19 mouse cellular contexts compared by ENCODE assay signal in genomic region chr19:4265956-4266355, GRCm38 (mm10). TPM values are rescaled to one million over a fixed set of nuclear protein-coding genes. Genes with fewer than 3 reads are reported as not detected.
DNase-seq lines count a peak whose midpoint lies in the region; TF ChIP-seq lines count a peak whose summit lies in the region.
"Had no signal": no experiment of that assay in that cellular context is flagged by ENCODE, and none has a peak within 500 bp of the region (broad histone marks: within the 10 kb centered on the region; RNA-seq: fewer than 3 reads in every experiment).

No protein-coding gene starts in this region.

- no peak overlapping the region for H3K27ac ChIP-seq in layer of hippocampus, adult 2 months
- H3K27ac ChIP-seq: embryonic facial prominence, embryonic 12.5 days; forebrain, embryonic 10.5 days; left cerebral cortex, adult 2 months; limb, embryonic 13.5 days had no signal

- TF ChIP-seq CTCF in layer of hippocampus, adult 2 months (conservative IDR thresholded peaks at IDR 0.05) = peak; percentile 30

- no peak overlapping the region for H3K4me3 ChIP-seq in layer of hippocampus, adult 2 months
- H3K4me3 ChIP-seq: embryonic facial prominence, embryonic 12.5 days; forebrain, embryonic 10.5 days; heart, embryonic 12.5 days; left cerebral cortex, adult 2 months; limb, embryonic 13.5 days; myocyte had no signal

- DNase-seq in cerebellum, adult 9-10 months = peak; percentile 24
- DNase-seq in cerebellum, postnatal 36 days = no peak
- DNase-seq in layer of hippocampus, adult 2 months (ENCODE audit: low spot score in 2 of 2) = no peak
- DNase-seq in layer of hippocampus, adult 18-20 months (ENCODE audit: low spot score in 2 of 2) = no peak
- peak; percentile 59 for DNase-seq in thymus, postnatal 14 days
- no peak for DNase-seq in thymus, adult 18-20 months
- peak; percentile 42 for DNase-seq in thymus, postnatal 4 days
- no peak for DNase-seq in adipocyte (ENCODE audit: low spot score)
- DNase-seq: cerebellum, adult 8-10 months; kidney, postnatal 25 days; lung, adult 18-20 months; right cerebral cortex, postnatal 14 days had no signal

RNA-seq across cellular contexts. Expression of gene Ssh3, which starts 3.0 kb away (rescaled TPM):
- 10 to 100 TPM; 57.5 to 58.7 TPM for total RNA-seq in layer of hippocampus, adult 2 months (2021)
- total RNA-seq in layer of hippocampus, adult 18-20 months (2021) = 10 to 100 TPM; 49.5 to 49.6 TPM

RNA-seq across cellular contexts. Expression of gene Ankrd13d, which starts 17.0 kb away (rescaled TPM):
- 10 to 100 TPM; 63.4 to 70.7 TPM for total RNA-seq in layer of hippocampus, adult 2 months (2021)
- total RNA-seq in layer of hippocampus, adult 18-20 months (2021) = 10 to 100 TPM; 58.5 to 59.2 TPM

RNA-seq across cellular contexts. Expression of gene Pold4, which starts 34.3 kb away (rescaled TPM):
- total RNA-seq in layer of hippocampus, adult 2 months (2021) = 10 to 100 TPM; 16.7 to 18.2 TPM
- total RNA-seq in layer of hippocampus, adult 18-20 months (2021) = 10 to 100 TPM; 14.4 to 16.5 TPM

RNA-seq across cellular contexts. Expression of gene Grk2, which starts 40.1 kb away (rescaled TPM):
- total RNA-seq in layer of hippocampus, adult 2 months (2021) = 100 to 1,000 TPM; 181 to 201 TPM
- total RNA-seq in layer of hippocampus, adult 18-20 months (2021) = 100 to 1,000 TPM; 184 to 192 TPM

RNA-seq across cellular contexts. Expression of gene AC109138.7, which starts 51.8 kb away (rescaled TPM):
- total RNA-seq in layer of hippocampus, adult 2 months (2021) = not detected
- not detected for total RNA-seq in layer of hippocampus, adult 18-20 months (2021)
- total RNA-seq: hematopoietic stem cell, adult 5-6 weeks; left cerebral cortex, adult 2 months had no signal

Comparison
In these comparisons a context has a peak if more than half of its experiments do, and no peak if none do; other contexts are left out.
1. DNase-seq: peak in cerebellum, adult 9-10 months (single experiment), thymus, postnatal 14 days (single experiment) and thymus, postnatal 4 days (single experiment); none in cerebellum, postnatal 36 days (0 of 2), layer of hippocampus, adult 2 months (0 of 2), layer of hippocampus, adult 18-20 months (0 of 2), thymus, adult 18-20 months (0 of 2) and adipocyte (single experiment).